Mouse (Mus musculus): ENCODE results near the gene Rtel1.

DNA sequence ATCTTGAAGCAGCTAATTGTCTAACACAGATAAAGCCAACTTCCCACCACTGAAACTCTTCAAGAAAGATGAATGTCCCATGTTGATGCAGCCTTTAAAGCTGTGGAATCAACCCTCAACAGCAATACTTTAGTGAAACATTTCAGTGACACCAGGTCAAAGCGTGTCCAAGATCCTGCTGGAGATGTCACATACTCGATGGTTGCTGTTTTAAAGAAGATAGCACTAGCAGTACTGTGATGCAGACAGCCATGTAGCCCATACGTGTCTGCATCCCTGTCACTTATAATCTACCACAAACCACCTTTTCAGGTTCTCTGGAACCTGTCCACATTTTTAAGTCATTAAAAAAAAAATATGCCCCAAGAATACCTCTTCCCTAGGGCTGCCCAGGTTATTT lies 84.2 kb downstream of the Rtel1 start:
- no peak for TF ChIP-seq POLR2A (IDR thresholded peaks at IDR 0.05; ENCODE audit: control insufficient read depth, extremely low read depth, insufficient read depth, low read length, poor library complexity)
- no peak for TF ChIP-seq CTCF (IDR thresholded peaks at IDR 0.05; ENCODE audit: borderline replicate concordance, control insufficient read depth, extremely low read depth, insufficient read depth, low read length, poor library complexity)
